Mouse (Mus musculus): Measurements from ENCODE around the gene Fam177a.
"Not testable (repeated sequence)": the region's sequence is repeated elsewhere in the genome, so short reads cannot be mapped to it uniquely, and the experiment has no call there.

The Fam177a gene

GRCm38 (mm10) chr12:55187686-55188085, 63.4 kb downstream of the Fam177a start:
- H3K36me3 ChIP-seq (ENCODE audit: insufficient read depth, low read length); H3K27me3 ChIP-seq (ENCODE audit: insufficient read depth, low read length); H3K4me3 ChIP-seq (replicated peaks; ENCODE audit: low read length); H3K9me3 ChIP-seq (ENCODE audit: low read length); H3K4me1 ChIP-seq (replicated peaks; ENCODE audit: low read depth, low read length): not testable (repeated sequence)

- H3K27me3 ChIP-seq (ENCODE audit: insufficient read depth, low read length); H3K4me3 ChIP-seq (replicated peaks; ENCODE audit: low read length); H3K36me3 ChIP-seq (ENCODE audit: insufficient read depth, low read length); H3K9me3 ChIP-seq (ENCODE audit: low read length); H3K4me1 ChIP-seq (replicated peaks; ENCODE audit: low read depth, low read length): not testable (repeated sequence)
Observed at GRCm38 (mm10) chr12:55189127-55189526, 64.9 kb downstream of the Fam177a start.
